Comparison of ENCODE assay signal across 10 mouse cellular contexts in genomic region chr6:121081288-121082093, GRCm38 (mm10). TPM values are rescaled to one million over a fixed set of nuclear protein-coding genes. Genes with fewer than 3 reads are reported as not detected.
DNase-seq lines count a peak whose midpoint lies in the region; ATAC-seq and TF ChIP-seq lines count a peak whose summit lies in the region.
"Had no signal": no experiment of that assay in that cellular context is flagged by ENCODE, and none has a peak within 500 bp of the region (broad histone marks: within the 10 kb centered on the region; RNA-seq: fewer than 3 reads in every experiment).

No protein-coding gene starts in this region.

- no peaks in the 10 kb centered on the region for H3K9me3 ChIP-seq in heart, embryonic 12.5 days (replicated peaks)

- no peaks in the 10 kb centered on the region for H3K36me3 ChIP-seq in heart, embryonic 12.5 days
- H3K36me3 ChIP-seq in testis, adult 2 months (ENCODE audit: control insufficient read depth, insufficient read depth, low read length): no peaks in the 10 kb centered on the region

- H3K4me2 ChIP-seq in heart, embryonic 12.5 days: no peak overlapping the region

- H3K4me1 ChIP-seq in heart, embryonic 12.5 days (replicated peaks): peaks cover 96% of the 10 kb centered on the region
- peaks cover 2% of the 10 kb centered on the region; the same call in 1 of the 2 replicates for H3K4me1 ChIP-seq in testis, adult 2 months (ENCODE audit: control insufficient read depth, insufficient read depth, low read length)

- no peaks in the 10 kb centered on the region for H3K27me3 ChIP-seq in heart, embryonic 12.5 days (replicated peaks)
- no peaks in the 10 kb centered on the region for H3K27me3 ChIP-seq in testis, adult 2 months (ENCODE audit: control insufficient read depth, insufficient read depth, low read length)

- ATAC-seq in heart, embryonic 12.5 days (ENCODE audit: insufficient number of reproducible peaks, low FRiP score): no peak

- 58% methylated on average over 26 of the region's 26 CpGs for WGBS in heart, embryonic 12.5 days

- TF ChIP-seq POLR2A in testis, adult 2 months (IDR thresholded peaks at IDR 0.05; ENCODE audit: control insufficient read depth, low read depth, low read length): peak; percentile 71; the same call in 1 of the 2 replicates

- no peak for TF ChIP-seq CTCF in testis, adult 2 months (IDR thresholded peaks at IDR 0.05; ENCODE audit: control insufficient read depth, insufficient read depth, insufficient replicate concordance, low read depth, low read length)

- no peak overlapping the region for H3K4me3 ChIP-seq in heart, embryonic 12.5 days
- peak overlapping the region; percentile 83 for H3K4me3 ChIP-seq in testis, adult 2 months (ENCODE audit: control insufficient read depth, low read depth, low read length)
- H3K4me3 ChIP-seq: myocyte had no signal

- no peak for DNase-seq in heart, adult 11 months
- DNase-seq in testis, postnatal 14 days (ENCODE audit: low spot score): no peak
- peak; percentile 28 for DNase-seq in lung, postnatal 25 days (ENCODE audit: low spot score)
- no peak for DNase-seq in MN1 (ENCODE audit: low spot score)
- no peak for DNase-seq in ovary, postnatal 14 days (ENCODE audit: low spot score)
- no peak for DNase-seq in thymus, postnatal 25 days
- DNase-seq: adrenal gland, postnatal 25 days had no signal

- H3K9ac ChIP-seq in heart, embryonic 12.5 days: no peak overlapping the region

- H3K27ac ChIP-seq in heart, embryonic 12.5 days (ENCODE audit: poor library complexity, severe bottlenecking): peak overlapping the region; percentile 30; the same call in 1 of the 2 replicates
- no peak overlapping the region for H3K27ac ChIP-seq in testis, adult 2 months (ENCODE audit: control insufficient read depth, insufficient read depth, low read depth, low read length)

RNA-seq across cellular contexts. Expression of gene Mical3, which starts 49.3 kb away (rescaled TPM):
- polyA plus RNA-seq in heart, embryonic 12.5 days (2016; fragmentation: Nextera tagmentation; extraction: Ambion mirVana): 37.4 and 39.5 TPM in 2 replicates
- polyA plus RNA-seq in testis, adult 2 months (2012; rRNA removed): 199 and 216 TPM in 2 replicates
